Mouse (Mus musculus): ENCODE results near the gene Nlrp9a. TPM values are rescaled to one million over a fixed set of nuclear protein-coding genes. Genes with fewer than 3 reads are reported as not detected.
"Not testable (repeated sequence)": the region's sequence is repeated elsewhere in the genome, so short reads cannot be mapped to it uniquely, and the experiment has no call there.

The Nlrp9a gene
- total RNA-seq (2021): not detected
- long read RNA-seq, experiment 1: 0 reads
- long read RNA-seq, experiment 2: 0 reads

DNA sequence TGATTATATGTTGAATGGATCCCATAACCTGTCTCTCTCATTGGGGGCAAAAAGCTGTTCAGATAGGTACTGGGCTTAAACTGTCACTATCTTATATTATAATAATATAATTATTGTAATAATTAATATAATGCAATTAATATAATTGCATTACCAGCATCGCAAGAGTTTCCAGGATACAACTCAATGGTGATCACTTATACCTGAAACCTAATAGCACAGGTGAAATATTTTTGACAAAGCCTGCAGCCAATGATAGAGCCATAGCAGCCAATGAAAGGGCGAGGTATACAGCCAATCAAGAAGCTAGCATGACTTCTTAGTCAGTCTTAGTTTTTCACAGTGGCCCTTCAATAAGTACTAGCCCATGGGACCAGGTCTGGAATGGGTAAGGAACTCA, at the start of gene Nlrp9a:
Nlrp9a (plus strand) TSS at position 301 of the 400 bp plus-strand sequence.
- DNase-seq: not testable (repeated sequence)

DNA sequence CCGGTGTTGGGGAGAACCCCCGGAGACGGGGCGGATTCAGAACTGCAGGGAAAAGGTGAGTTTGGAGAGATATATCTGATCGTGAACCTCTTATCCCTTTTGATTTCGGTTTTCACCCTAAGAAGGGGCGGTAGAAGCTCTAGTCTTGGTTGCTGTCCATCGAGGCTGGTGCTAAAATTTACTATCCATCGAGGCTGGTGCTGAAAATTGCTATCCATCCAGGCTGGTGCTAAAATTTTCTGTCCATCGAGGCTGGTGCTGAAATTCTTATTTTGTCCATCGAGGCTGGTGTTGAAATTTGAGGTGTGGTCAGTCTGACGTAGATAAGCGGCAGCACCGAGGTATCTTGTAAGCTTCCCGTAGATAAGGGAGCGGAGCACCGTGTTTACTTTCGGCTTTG, 45.3 kb upstream of the Nlrp9a start:
- DNase-seq: not testable (repeated sequence)

DNA sequence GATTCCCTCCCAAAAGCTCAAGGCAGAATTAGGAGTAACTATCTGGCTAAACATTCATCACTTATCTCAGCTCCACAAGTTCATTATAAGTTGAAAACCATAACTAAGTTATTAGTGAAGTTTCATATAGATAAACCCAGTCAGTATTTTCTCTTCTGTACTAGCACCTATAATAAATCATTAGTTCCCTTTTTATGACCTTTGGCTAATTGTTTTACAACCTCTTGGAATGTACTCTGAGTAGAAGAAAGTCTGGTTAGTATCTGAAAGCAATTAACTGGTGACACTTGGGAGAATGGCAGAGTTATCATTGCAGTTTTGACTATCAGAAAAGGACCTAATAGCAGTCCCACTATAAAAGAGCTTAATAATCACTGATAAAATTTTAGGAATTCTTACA, 54.3 kb downstream of the Nlrp9a start:
- DNase-seq: no peak

DNA sequence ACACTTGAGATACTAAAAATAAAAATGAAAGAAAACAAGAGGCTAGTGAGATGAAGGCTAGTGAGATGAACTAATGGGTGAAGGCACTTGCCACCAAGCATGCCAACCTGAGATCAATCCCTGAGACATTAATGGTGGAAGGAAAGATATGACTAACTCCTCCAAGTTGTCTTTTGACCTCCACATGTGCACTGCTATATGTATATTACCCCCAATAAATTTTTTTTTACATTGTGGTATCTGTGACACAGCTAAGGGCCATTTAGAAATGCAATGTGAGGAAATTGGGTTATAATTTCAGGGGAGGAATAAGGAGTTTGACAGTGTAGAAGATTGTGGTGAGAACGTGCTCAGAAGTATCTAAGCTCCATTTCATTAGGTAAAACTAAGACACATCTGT, 55.0 kb downstream of the Nlrp9a start:
- no peak for DNase-seq

DNA sequence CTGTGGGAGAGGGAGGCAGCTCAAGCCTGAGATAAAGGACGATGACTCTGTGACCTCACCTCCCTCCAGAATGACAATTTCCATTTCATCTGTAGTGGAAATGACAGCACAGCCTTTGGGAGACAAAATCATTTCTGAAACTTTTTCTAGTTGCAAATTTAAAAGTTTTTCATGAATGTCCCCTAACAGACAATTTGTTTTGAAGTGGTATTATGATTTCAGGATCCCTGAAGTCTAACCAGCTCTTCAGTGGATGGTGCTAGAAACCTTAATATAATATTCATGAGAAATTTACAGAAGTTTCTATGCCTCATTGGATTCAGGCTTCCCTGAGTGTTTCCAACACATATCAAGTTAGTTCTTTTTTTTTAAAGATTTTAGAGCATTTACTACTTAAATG, 83.5 kb downstream of the Nlrp9a start, which contains the start of gene Vmn1r185:
Vmn1r185 (minus strand) TSS at position 101 of the 400 bp plus-strand sequence.
- not testable (repeated sequence) for DNase-seq

Small RNA genes lying within 50 kb of the gene (microRNA-seq; reads per million reads assigned to microRNA genes)
- gene Gm25947: 0 reads per million in 2 experiments

Other genes with a start within 250 kb of the Nlrp9a start
- gene Cyp2a4, start 227.9 kb upstream of the Nlrp9a start, total RNA-seq (2021): not detected
- not detected for gene Nlrp9c, start 131.3 kb upstream of the Nlrp9a start, total RNA-seq (2021)
- gene Nlrp4a, start 99.9 kb upstream of the Nlrp9a start, total RNA-seq (2021): not detected
- gene Vmn1r185, start 83.4 kb downstream of the Nlrp9a start, total RNA-seq (2021): not detected
- not detected for gene Cyp2b23, start 151.4 kb downstream of the Nlrp9a start, total RNA-seq (2021)
- gene Cyp2b19, start 222.1 kb downstream of the Nlrp9a start, total RNA-seq (2021): not detected